Mouse (Mus musculus) liver, postnatal 0 days (tissue): ENCODE data around the gene Wdr70.

Experiments used
- CTCF ChIP-seq: sonication (generic); IDR thresholded peaks from 2 replicates; pipeline ENCODE4 v1.5.1; 2016; ENCODE audit warnings: antibody characterized with exemption, low read depth
- EP300 ChIP-seq: IDR thresholded peaks from 2 replicates; pipeline ENCODE4 v1.6.1; 2016; ENCODE audit warnings: antibody characterized with exemption, low read depth, mild to moderate bottlenecking

DNA sequence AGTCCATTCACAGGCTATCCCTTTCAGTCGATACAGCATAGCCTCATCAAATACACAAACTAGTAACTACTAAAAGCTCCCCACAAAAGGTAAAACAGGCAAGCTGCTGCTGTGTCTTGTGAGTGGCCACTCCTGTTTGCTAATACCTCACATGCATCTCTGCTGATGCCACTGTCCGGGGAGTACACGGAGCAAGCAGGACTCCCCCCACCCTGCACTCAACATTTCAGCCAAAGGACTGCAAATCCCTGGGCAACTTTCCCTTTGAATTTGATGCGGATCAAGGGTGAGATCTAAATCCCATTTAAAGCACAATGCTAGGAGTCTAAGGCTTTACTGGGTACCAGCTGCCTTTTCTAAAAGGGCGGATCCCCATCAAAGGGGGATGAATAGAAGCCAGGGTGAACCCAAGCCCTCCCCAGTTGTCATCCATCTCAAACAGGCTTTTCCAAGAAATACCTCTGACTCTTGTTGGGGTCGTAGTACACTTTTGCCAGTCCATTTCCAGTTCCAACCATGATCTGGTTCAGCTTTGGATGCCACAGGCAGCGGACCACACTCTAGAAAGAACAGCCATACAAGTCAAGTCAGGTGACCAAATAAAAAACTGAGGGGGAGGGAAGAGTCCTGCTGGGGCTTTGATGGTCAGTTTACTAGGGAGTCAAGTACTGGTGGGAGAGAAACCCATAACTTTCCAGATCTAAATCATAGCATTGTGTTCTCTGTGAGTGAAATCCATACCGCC is 210.2 kb downstream of the Wdr70 start:
- no peak for TF ChIP-seq CTCF
- no peak for TF ChIP-seq EP300
